Mouse (Mus musculus) kidney, postnatal 0 days (tissue): ENCODE measurements around the gene Cdc14a. TPM values are rescaled to one million over a fixed set of nuclear protein-coding genes. Genes with fewer than 3 reads are reported as not detected.
"Not testable (repeated sequence)": the region's sequence is repeated elsewhere in the genome, so short reads cannot be mapped to it uniquely, and the experiment has no call there.

Experiments
- ATAC-seq: fragments of 200-750 bp; cut with Nextera tagmentation; replicated peaks from 2 replicates; pipeline ENCODE4 v1.8.0; 2017; ENCODE audit warnings: low read depth, moderate number of reproducible peaks, moderate TSS enrichment, moderate library complexity; ENCODE audit not compliant: low FRiP score
- DNase-seq: peaks from one replicate; pipeline ENCODE4 v3.0.0-alpha.2; 2016; ENCODE audit warnings: low spot score
- H3K27ac ChIP-seq: fragments of 300-500 bp; sonication (generic); 2 replicates; pipeline ENCODE4 v1.5.1; 2014; ENCODE audit warnings: mild to moderate bottlenecking
- H3K27me3 ChIP-seq: fragments of 300-500 bp; sonication (generic); 2 replicates; pipeline ENCODE4 v1.6.1; 2014; ENCODE audit warnings: low read length, mixed read lengths; ENCODE audit not compliant: insufficient read depth
- H3K36me3 ChIP-seq: fragments of 300-500 bp; sonication (generic); 2 replicates; pipeline ENCODE4 v1.6.1; 2014; ENCODE audit warnings: low read length, mixed read lengths; ENCODE audit not compliant: insufficient read depth
- H3K4me1 ChIP-seq: fragments of 300-500 bp; sonication (generic); replicated peaks from 2 replicates; pipeline ENCODE4 v1.6.1; 2014; ENCODE audit warnings: antibody characterized with exemption, low read length, mixed read lengths; ENCODE audit not compliant: insufficient read depth
- H3K4me2 ChIP-seq: fragments of 300-500 bp; sonication (generic); 2 replicates; pipeline ENCODE4 v1.6.1; 2014; ENCODE audit warnings: mild to moderate bottlenecking, low read length, moderate library complexity, mixed read lengths
- H3K4me3 ChIP-seq: fragments of 300-500 bp; sonication (generic); replicated peaks from 2 replicates; pipeline ENCODE4 v1.5.1; 2014; ENCODE audit warnings: low read depth, low read length
- H3K9ac ChIP-seq: fragments of 300-500 bp; sonication (generic); 2 replicates; pipeline ENCODE4 v1.6.1; 2014; ENCODE audit warnings: low read depth, low read length
- H3K9me3 ChIP-seq: fragments of 300-500 bp; sonication (generic); replicated peaks from 2 replicates; pipeline ENCODE4 v1.6.1; 2016; ENCODE audit warnings: low read length, inconsistent platforms, mixed read lengths
- CTCF ChIP-seq: IDR thresholded peaks from 2 replicates; pipeline ENCODE4 v1.5.1; 2016; ENCODE audit warnings: antibody characterized with exemption, low read depth, mild to moderate bottlenecking, moderate library complexity
- WGBS: fragments of 180-500 bp; shearing (Covaris S2); extraction: QIAGEN DNeasy Blood & Tissue Kit; methylation state at CpG from one replicate; pipeline ENCODE4 v1.1.7; 2014; 5-methylcytosine and 5-hydroxymethylcytosine counted together
- polyA plus RNA-seq: library from polyadenylated mRNA; unstranded; fragments of >200 nt; fragmentation: Nextera tagmentation; extraction: Ambion mirVana; gene quantifications from 2 replicates; pipeline ENCODE4 v1.2.1, GENCODE M21; 2015

The Cdc14a gene
- polyA plus RNA-seq, 1 experiment from 2014 or later, result 12.9 TPM

DNA sequence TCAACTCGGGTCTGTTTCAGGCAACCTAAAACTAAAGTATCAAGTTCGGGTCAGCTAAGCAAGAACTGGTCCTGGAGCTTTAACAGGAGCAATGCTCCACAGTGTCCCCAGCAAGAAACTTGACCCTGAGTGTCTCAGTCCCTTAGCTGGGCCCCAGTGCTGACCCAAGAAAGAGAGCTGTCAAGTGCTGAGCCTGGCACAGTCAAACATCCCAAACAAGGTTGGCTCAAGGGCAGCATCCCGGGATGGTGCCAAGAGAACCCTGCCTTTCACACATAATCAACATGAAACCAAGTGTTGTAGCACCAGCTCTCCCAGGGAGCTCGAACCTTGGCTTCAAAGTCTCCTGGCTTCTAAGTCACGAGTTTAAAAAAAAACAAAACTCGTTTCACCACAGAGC lies 71.3 kb downstream of the Cdc14a start:
- Histone ChIP-seq H3K9ac (no peak overlapping the region), H3K9me3 (no peaks in the 10 kb centered on the region), H3K36me3 (no peaks in the 10 kb centered on the region), H3K4me2 (no peak overlapping the region), H3K27me3 (no peaks in the 10 kb centered on the region), H3K27ac (no peak overlapping the region), H3K4me3 (no peak overlapping the region), H3K4me1 (no peaks in the 10 kb centered on the region)
- ATAC-seq (no peak), DNase-seq (no peak)
- WGBS, result 49% methylated on average over 6 of the region's 6 CpGs
- TF ChIP-seq CTCF, result no peak

DNA sequence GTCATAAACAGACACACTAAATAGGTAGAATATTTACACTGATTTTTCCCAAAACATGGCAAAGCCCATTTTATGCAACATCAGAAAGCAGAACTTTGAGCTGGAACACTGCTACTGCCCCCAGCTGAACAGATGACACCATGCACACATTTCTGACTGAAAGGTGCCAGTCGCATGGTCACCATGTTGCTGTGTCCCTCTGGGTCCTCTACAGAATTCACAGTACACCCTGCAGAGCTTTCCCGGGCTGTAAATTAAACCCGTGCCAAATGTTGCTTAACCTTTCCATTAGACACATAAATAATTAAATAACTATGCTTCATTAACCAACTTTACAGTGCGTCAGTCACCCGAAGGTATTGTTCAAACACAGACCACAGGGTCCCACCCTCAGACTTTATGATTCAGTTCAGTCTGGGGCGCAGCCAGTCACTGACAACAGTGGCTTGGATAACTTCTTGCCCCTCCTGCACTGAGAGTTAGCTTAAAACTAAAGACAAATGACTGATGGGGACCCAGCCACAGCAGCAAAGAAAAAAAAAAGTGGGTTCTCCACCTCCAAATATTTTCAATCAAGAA lies 73.4 kb downstream of the Cdc14a start:
- 40% methylated on average over 6 of the region's 6 CpGs for WGBS
- DNase-seq (no peak), ATAC-seq (no peak)
- H3K36me3 ChIP-seq, result no peaks in the 10 kb centered on the region
- no peaks in the 10 kb centered on the region for H3K4me1 ChIP-seq
- H3K27ac ChIP-seq, result no peak overlapping the region
- no peak overlapping the region for H3K9ac ChIP-seq
- no peak for TF ChIP-seq CTCF
- no peaks in the 10 kb centered on the region for H3K27me3 ChIP-seq
- H3K9me3 ChIP-seq, result no peaks in the 10 kb centered on the region
- no peak overlapping the region for H3K4me3 ChIP-seq
- no peak overlapping the region for H3K4me2 ChIP-seq

DNA sequence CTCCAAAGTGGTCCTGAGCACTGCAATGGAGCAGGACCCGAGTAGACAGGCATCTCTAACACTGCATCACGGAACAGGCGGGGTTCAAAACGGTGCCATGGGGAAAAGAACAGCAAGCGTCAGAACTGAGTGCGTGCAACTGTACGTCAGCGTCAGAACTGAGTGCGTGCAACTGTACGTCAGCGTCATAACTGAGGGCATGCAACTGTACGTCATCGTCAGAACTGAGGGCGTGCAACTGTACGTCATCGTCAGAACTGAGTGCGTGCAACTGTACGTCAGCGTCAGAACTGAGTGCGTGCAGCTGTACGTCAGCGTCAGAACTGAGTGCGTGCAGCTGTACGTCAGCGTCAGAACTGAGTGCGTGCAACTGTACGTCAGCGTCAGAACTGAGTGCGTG lies 76.3 kb downstream of the Cdc14a start:
- not testable (repeated sequence) for H3K4me1 ChIP-seq, ATAC-seq, DNase-seq, H3K27me3 ChIP-seq, H3K4me2 ChIP-seq, H3K9me3 ChIP-seq, H3K27ac ChIP-seq, H3K36me3 ChIP-seq, H3K9ac ChIP-seq, H3K4me3 ChIP-seq
- 93% methylated on average over 29 of the region's 29 CpGs for WGBS

DNA sequence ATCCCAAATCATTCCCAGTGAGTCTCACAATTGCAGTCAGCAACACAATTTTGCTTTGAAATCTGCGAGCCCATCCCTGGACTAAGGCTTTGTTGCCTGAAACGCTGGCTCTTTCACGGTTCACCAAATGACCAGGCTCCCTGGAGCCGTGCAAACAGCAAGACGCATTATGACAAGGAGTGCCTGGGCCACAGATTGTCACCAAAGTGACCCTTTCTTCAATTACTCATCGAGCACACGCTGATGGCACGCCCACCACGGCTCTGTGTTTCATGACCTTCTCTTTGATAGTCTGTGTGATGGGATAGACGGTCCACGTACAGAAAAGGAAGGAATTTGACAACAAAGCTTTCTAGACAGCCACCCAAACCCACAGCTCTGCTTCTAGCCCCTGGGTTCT lies 78.6 kb downstream of the Cdc14a start:
- ATAC-seq, result no peak
- H3K27ac ChIP-seq, result no peak overlapping the region
- no peaks in the 10 kb centered on the region; the same call in 1 of the 2 replicates for H3K9me3 ChIP-seq
- no peaks in the 10 kb centered on the region; the same call in 1 of the 2 replicates for H3K36me3 ChIP-seq
- H3K4me2 ChIP-seq, result no peak overlapping the region
- H3K4me1 ChIP-seq, result no peaks in the 10 kb centered on the region
- WGBS, result 59% methylated on average over 11 of the region's 11 CpGs
- TF ChIP-seq CTCF, result no peak
- no peak overlapping the region for H3K9ac ChIP-seq
- no peak for DNase-seq
- no peak overlapping the region for H3K4me3 ChIP-seq
- no peaks in the 10 kb centered on the region for H3K27me3 ChIP-seq

DNA sequence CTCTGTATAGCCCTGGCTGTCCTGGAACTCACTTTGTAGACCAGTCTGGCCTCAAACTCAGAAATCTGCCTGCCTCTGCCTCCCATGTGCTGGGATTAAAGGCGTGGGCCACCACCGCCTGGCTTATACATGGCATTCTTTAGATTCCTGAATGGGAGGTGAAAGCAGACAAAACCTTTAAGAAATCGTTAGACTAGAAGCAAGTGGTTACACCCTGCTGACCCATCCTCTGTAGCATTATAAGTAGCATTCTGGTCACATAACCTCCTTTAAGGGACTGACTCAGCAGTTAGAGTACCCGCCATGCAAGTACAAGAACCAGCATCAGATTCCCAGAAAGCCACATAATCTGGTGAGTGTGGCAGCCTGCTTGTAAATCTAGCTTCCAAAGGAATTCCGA lies 81.6 kb downstream of the Cdc14a start:
- DNase-seq (no peak), ATAC-seq (no peak)
- TF ChIP-seq CTCF, result no peak
- Histone ChIP-seq H3K27ac (no peak overlapping the region), H3K9ac (no peak overlapping the region), H3K9me3 (no peaks in the 10 kb centered on the region; the same call in 1 of the 2 replicates), H3K4me2 (no peak overlapping the region), H3K4me1 (no peaks in the 10 kb centered on the region), H3K36me3 (no peaks in the 10 kb centered on the region; the same call in 1 of the 2 replicates), H3K27me3 (no peaks in the 10 kb centered on the region), H3K4me3 (no peak overlapping the region)
- WGBS, result 90% methylated on average over 5 of the region's 5 CpGs

DNA sequence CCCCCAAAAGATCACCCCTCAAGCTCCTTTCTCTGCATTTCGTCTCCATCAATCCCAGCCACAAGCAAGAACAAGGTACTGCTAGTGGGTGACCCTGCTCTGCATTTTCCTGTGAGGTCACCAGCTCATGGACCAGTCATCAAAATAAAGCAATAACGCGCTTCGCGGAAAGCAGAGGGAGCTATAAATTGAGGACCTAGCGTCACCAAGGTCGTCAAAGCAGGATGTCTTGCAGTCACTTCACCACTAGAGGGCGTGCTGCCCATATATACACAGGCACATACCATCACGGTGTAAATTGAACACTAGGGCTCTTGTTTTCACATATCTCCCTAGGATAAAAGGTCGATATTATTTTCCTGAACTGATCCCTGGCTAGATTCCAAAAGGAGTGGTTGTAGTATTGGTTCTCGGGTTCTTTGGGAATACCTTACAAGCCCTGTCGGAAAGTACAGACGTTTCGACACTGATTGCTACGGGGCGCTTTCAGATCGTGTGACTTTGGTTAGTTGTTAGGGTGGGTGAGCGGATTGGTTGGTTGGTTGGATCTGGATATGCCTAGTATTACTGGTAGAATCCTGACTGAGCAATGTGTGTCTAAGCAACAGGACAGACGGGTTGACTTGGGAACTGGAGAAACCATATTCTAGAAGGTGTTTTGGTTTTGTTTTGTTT lies 82.7 kb downstream of the Cdc14a start:
- H3K36me3 ChIP-seq, result no peaks in the 10 kb centered on the region; the same call in 1 of the 2 replicates
- no peak overlapping the region for H3K9ac ChIP-seq
- H3K4me2 ChIP-seq, result 0 out of 2 replicates have a peak overlapping the region, but pooled peaks have one; percentile 13
- ATAC-seq (peak; percentile 65), DNase-seq (peak; percentile 91)
- no peak overlapping the region for H3K4me3 ChIP-seq
- TF ChIP-seq CTCF, result peak; percentile 96
- 39% methylated on average over 19 of the region's 19 CpGs for WGBS
- H3K27ac ChIP-seq, result no peak overlapping the region
- no peaks in the 10 kb centered on the region; the same call in 1 of the 2 replicates for H3K9me3 ChIP-seq
- no peaks in the 10 kb centered on the region for H3K4me1 ChIP-seq
- H3K27me3 ChIP-seq, result no peaks in the 10 kb centered on the region

DNA sequence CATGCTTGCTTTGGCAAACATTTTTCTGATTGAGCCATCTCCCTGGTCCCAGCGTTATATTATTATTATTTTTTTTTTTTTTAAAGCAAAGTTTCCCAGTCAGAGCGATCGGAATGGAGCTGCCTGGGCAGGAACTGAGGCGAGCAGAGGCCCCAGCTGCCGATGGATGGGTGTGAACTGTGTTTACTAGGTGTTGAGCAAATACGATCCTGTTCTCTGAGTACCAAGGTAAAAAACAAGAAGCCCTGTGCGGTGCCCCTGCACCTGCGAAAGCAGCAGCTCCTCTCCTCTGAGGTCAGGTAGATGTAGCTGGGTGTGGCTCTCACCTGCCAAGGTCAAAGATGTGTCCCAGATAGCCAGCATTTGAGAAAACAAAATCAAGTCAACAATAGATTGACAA lies 83.6 kb downstream of the Cdc14a start:
- no peak overlapping the region for H3K27ac ChIP-seq
- no peak overlapping the region for H3K9ac ChIP-seq
- TF ChIP-seq CTCF, result no peak
- no peaks in the 10 kb centered on the region; the same call in 1 of the 2 replicates for H3K9me3 ChIP-seq
- ATAC-seq (no peak), DNase-seq (no peak)
- no peaks in the 10 kb centered on the region for H3K4me1 ChIP-seq
- no peaks in the 10 kb centered on the region for H3K27me3 ChIP-seq
- no peak overlapping the region for H3K4me2 ChIP-seq
- no peaks in the 10 kb centered on the region; the same call in 1 of the 2 replicates for H3K36me3 ChIP-seq
- WGBS, result 78% methylated on average over 8 of the region's 8 CpGs
- H3K4me3 ChIP-seq, result no peak overlapping the region
